Mouse (Mus musculus): ENCODE measurements at regions not wholly inside any gene's neighbourhood (a gene's known extent, or its start where the extent isn't known, plus 50 kb on each side); places are given as distances from the start of the nearest gene placed in this dataset.

DNA sequence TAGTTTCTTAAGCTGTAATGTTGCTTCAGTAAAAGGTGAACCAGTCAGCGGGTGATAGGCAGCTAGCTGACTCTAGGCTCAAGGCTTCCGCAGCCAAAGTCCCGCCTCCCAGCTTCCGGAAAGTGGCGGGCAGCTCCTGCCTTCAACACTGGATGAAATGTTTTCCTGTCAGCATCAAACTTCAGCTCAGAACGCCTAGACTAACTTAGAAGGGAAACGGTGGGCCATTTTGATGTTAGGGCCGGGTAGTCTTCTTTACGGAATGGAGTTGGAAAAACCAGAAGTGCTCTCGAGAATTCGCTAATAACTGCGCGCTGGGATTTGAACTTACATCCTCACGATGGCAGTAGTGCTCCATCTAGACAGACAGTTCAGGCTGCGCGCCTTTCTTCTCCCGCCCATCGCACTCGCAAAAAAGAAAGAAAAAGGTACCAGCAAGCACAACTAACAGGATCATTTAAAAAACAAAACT, 194.7 kb upstream of the Olfr1324 start:
- TF ChIP-seq GATA1 (IDR thresholded peaks at IDR 0.05; ENCODE audit: low read length) (no peak), TAL1 (IDR thresholded peaks at IDR 0.05; ENCODE audit: low read length) (no peak)
